Mouse (Mus musculus): ENCODE data around the gene Eno3. TPM values are rescaled to one million over a fixed set of nuclear protein-coding genes. Genes with fewer than 3 reads are reported as not detected.
A peak's percentile ranks its signal among the peaks of the same experiment; 100 is the strongest.

The Eno3 gene
- total and polyA plus RNA-seq, 3 experiments: 5.7 to 25.3 (median 21.9) TPM

DNA sequence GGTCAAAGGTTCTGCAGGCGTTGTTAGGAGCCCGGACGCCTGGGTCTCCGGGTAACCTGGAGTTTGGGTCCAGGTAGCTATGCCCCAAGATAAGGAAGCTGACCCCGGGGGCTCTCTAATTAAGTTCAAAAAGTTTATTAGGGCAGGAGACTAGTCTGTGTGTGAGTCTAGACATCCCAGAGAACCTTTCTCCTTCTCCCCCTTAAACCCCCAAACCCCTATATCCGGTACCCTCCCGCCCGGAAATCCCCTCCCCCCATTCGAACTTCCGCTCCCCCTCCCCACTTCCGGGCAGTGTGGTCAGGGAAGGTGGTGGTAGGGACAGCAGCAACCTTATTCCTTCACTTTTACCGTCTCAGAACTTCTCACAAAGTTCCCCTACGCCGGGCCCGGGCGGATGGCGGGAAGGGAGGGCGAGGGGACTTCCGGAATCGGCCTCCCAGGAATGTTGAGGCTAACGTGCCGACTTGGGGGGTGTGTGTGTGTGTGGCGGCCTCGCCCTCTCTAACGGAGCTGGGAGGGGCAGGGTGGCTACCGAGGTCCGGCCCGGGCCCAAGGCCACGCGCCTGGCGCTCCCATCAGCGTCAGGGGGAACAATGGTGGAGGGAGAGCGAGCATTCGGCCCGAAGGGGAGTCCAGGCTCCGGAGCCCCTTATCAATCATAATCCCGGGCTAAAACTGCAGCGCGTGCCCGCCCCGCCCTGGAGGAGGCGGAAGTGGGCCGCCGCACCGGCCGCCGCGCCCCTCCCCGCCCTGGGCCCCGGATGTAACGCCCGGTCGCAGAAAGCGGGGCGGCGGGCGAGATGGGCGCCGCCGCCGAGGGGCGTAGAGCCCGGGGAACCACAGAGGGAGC is 3.4 kb upstream of the Eno3 start:
- H3K27me3 ChIP-seq (ENCODE audit: insufficient read depth, low read length): no peaks in the 10 kb centered on the region
- TF ChIP-seq POLR2AphosphoS5 (IDR thresholded peaks at IDR 0.05; ENCODE audit: insufficient replicate concordance, low read depth, low read length): no peak
- no peak for TF ChIP-seq GATA1 (IDR thresholded peaks at IDR 0.05; ENCODE audit: borderline replicate concordance, low read length)
- TF ChIP-seq GATA2 (IDR thresholded peaks at IDR 0.05; ENCODE audit: borderline replicate concordance, low read depth, low read length): no peak
- TF ChIP-seq CTCF (IDR thresholded peaks at IDR 0.05; ENCODE audit: low read depth, low read length): no peak
- TF ChIP-seq TAL1 (conservative IDR thresholded peaks at IDR 0.05; ENCODE audit: low read depth, low read length): no peak
- peak overlapping the region; percentile 100 for H3K4me3 ChIP-seq (ENCODE audit: low read depth, low read length)
- DNase-seq (ENCODE audit: low spot score) (peak; percentile 66), ATAC-seq (ENCODE audit: extremely low read depth, insufficient number of reproducible peaks, low FRiP score, poor library complexity, severe bottlenecking) (no peak)
- H3K9me3 ChIP-seq (replicated peaks): no peaks in the 10 kb centered on the region
- peaks cover 63% of the 10 kb centered on the region for H3K36me3 ChIP-seq (replicated peaks)
- H3K4me1 ChIP-seq (ENCODE audit: insufficient read depth, low read depth, low read length): peaks cover 79% of the 10 kb centered on the region

DNA sequence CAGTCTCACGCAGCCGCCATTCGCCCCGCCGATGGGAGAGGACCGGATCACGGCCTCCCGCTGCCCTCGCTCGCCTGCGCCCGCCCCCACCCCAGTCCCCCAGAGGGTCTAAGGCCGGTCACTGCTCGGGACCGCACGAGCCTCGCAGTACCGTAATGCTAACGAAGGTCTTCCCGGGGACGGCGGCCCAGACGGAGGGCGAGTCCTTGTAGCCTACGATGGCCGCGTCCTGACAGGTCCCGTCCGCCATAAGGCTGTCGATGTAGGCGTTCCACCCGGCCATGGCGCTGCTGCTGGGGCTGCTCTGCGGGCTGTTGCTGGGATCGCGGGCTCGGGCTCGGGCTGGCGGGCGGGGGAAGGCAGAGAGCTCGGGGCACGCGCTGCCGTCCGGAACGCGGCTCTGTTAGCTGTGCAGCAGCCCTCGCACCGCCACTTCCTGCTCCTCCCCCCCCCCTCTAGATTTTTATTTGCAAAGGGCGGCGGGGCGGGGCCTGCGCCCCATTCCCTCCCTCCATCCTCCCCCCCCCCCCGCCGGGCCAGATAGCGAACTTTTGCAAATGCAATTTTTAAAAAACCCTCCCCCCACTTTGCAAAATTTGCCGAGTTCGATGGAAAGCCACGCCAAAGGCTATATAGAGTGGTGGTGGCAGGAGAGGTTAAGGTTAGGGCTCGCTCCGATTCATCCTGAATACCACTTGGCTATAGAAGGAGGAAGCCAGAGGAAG is 2.6 kb upstream of the Eno3 start, which contains the start of gene Pfn1:
Gene Pfn1, minus strand, starts transcription at position 447 of the 725 bp plus-strand sequence.
- Histone ChIP-seq H3K27me3 (ENCODE audit: insufficient read depth, low read length) (no peaks in the 10 kb centered on the region), H3K9me3 (replicated peaks) (no peaks in the 10 kb centered on the region), H3K4me3 (ENCODE audit: low read depth, low read length) (peak within 1 kb of the TSS; percentile 100), H3K4me1 (ENCODE audit: insufficient read depth, low read depth, low read length) (peaks cover 75% of the 10 kb centered on the region), H3K36me3 (replicated peaks) (peaks cover 63% of the 10 kb centered on the region)
- TF ChIP-seq TAL1 (conservative IDR thresholded peaks at IDR 0.05; ENCODE audit: low read depth, low read length) (no peak), GATA1 (IDR thresholded peaks at IDR 0.05; ENCODE audit: borderline replicate concordance, low read length) (no peak), CTCF (IDR thresholded peaks at IDR 0.05; ENCODE audit: low read depth, low read length) (no peak), GATA2 (IDR thresholded peaks at IDR 0.05; ENCODE audit: borderline replicate concordance, low read depth, low read length) (no peak), POLR2AphosphoS5 (IDR thresholded peaks at IDR 0.05; ENCODE audit: insufficient replicate concordance, low read depth, low read length) (no peak)
- 0 out of 2 replicates have a peak, but pooled peaks have one; percentile 2 for ATAC-seq (ENCODE audit: extremely low read depth, insufficient number of reproducible peaks, low FRiP score, poor library complexity, severe bottlenecking)
- peak; percentile 73 for DNase-seq (ENCODE audit: low spot score)

DNA sequence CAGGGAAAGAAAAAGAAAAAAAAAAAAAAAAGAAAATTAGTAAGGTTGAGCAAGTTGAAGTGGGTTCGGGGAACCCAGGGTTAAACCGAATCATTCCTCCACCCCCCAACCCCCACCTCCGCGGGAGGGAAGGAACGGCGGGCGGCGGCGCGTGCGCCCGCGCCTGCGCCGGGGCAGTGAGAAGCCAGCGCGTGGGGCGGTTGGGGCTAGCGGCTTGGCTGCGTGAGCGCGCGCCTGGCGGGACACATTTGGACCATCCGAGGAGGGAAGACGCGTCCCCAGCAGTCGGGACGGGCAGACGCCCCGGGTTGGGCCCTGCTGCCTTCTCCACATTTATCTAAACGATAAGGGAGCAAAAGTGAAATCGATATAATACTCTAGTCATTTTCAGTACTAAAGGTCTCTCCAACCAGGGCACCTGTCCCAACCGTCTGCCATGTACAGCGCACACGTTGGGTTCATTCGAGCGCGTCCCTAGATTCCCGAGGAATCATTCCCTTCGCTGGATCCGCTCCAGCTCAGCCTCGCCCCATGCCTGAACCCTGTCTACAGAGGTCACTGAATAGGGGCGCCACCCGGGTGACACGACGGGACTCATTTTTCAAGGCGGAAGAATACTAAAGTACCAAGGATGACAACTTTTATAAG is 2.0 kb upstream of the Eno3 start:
- DNase-seq (ENCODE audit: low spot score) (peak; percentile 83), ATAC-seq (ENCODE audit: extremely low read depth, insufficient number of reproducible peaks, low FRiP score, poor library complexity, severe bottlenecking) (no peak)
- Histone ChIP-seq H3K27me3 (ENCODE audit: insufficient read depth, low read length) (no peaks in the 10 kb centered on the region), H3K4me1 (ENCODE audit: insufficient read depth, low read depth, low read length) (peaks cover 69% of the 10 kb centered on the region), H3K9me3 (replicated peaks) (no peaks in the 10 kb centered on the region), H3K36me3 (replicated peaks) (peaks cover 62% of the 10 kb centered on the region), H3K4me3 (ENCODE audit: low read depth, low read length) (peak overlapping the region; percentile 100)
- no peak for TF ChIP-seq TAL1 (conservative IDR thresholded peaks at IDR 0.05; ENCODE audit: low read depth, low read length)
- TF ChIP-seq CTCF (IDR thresholded peaks at IDR 0.05; ENCODE audit: low read depth, low read length): no peak
- TF ChIP-seq GATA2 (IDR thresholded peaks at IDR 0.05; ENCODE audit: borderline replicate concordance, low read depth, low read length): no peak
- no peak for TF ChIP-seq POLR2AphosphoS5 (IDR thresholded peaks at IDR 0.05; ENCODE audit: insufficient replicate concordance, low read depth, low read length)
- TF ChIP-seq GATA1 (IDR thresholded peaks at IDR 0.05; ENCODE audit: borderline replicate concordance, low read length): no peak

DNA sequence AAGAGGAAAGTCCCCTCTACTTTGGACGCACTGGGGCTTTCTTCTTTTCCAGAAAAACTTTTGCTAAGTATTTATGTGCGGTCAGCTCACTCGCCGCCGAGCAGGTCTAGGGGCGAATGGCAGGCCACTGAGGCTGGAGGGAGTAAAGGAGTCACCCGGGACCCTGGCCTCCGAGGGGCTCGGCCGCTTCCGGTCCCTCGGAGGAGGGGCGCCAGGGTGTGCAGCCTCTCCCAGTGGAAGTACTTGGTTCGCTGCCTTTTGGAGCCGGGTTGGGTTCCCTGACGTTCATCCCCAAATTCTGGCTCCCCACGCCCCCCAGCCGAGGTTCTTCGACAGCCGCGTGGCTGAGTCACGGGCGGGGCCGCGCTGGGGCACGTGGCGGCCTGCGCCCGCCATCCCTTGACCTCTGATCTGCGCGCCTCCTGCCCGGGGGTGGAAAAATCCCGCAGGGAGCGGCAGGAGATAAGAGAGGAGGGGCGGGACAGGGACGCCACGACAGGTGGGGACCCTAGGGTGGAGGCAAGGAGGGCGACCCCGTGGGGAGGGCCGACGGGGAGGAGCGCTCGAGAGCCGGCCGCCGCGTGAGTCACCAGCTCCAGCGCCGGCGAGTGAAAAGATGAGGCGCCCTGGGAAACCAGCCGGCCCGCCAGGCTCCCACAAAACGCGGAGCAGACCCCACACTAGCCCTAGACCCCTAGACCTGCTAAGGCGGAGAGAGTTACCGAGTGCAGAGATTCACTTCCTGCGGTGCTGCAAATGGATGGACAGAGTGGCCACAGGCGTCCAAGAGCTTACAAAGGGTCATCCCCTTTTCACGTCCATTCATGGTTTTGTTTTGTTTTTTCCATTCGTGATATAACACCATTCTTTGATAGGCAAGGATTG is 1.2 kb upstream of the Eno3 start:
- Histone ChIP-seq H3K9me3 (replicated peaks) (no peaks in the 10 kb centered on the region), H3K4me3 (ENCODE audit: low read depth, low read length) (peak overlapping the region; percentile 100), H3K27me3 (ENCODE audit: insufficient read depth, low read length) (no peaks in the 10 kb centered on the region), H3K4me1 (ENCODE audit: insufficient read depth, low read depth, low read length) (peaks cover 62% of the 10 kb centered on the region), H3K36me3 (replicated peaks) (peaks cover 60% of the 10 kb centered on the region)
- DNase-seq (ENCODE audit: low spot score): peak; percentile 65
- peak; percentile 47 for ATAC-seq (ENCODE audit: extremely low read depth, insufficient number of reproducible peaks, low FRiP score, poor library complexity, severe bottlenecking)
- TF ChIP-seq GATA1 (IDR thresholded peaks at IDR 0.05; ENCODE audit: borderline replicate concordance, low read length) (no peak), TAL1 (conservative IDR thresholded peaks at IDR 0.05; ENCODE audit: low read depth, low read length) (no peak), CTCF (IDR thresholded peaks at IDR 0.05; ENCODE audit: low read depth, low read length) (no peak), POLR2AphosphoS5 (IDR thresholded peaks at IDR 0.05; ENCODE audit: insufficient replicate concordance, low read depth, low read length) (no peak), GATA2 (IDR thresholded peaks at IDR 0.05; ENCODE audit: borderline replicate concordance, low read depth, low read length) (no peak)

DNA sequence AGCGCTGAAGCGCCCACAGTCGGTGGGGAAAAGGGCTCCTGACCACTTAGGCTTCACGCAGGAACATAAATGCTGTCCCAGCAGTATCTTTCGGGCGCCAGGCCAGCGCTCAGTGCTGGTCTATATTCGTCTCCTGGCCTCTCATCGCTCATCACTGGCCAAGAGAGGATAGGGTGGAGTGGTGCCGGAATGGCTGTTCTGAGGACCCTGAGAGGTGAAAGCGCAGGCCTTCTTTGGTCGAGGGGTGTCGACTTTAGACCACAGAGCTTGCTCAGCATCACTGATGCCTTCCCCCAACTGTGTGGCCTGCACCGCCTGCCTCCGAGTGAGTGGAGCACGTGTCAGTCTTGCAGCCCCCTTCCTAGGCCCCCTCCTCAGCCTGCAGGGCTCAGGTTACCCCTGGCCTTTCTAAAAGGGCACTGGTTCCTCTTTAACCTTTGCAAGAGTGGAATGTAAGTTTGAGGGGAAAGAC is 510 bp upstream of the Eno3 start:
- Histone ChIP-seq H3K4me1 (ENCODE audit: insufficient read depth, low read depth, low read length) (peaks cover 55% of the 10 kb centered on the region), H3K9me3 (replicated peaks) (no peaks in the 10 kb centered on the region), H3K27me3 (ENCODE audit: insufficient read depth, low read length) (no peaks in the 10 kb centered on the region), H3K4me3 (ENCODE audit: low read depth, low read length) (peak overlapping the region; percentile 100; the same call in 1 of the 2 replicates), H3K36me3 (replicated peaks) (peaks cover 60% of the 10 kb centered on the region)
- no peak for DNase-seq (ENCODE audit: low spot score)
- no peak for ATAC-seq (ENCODE audit: extremely low read depth, insufficient number of reproducible peaks, low FRiP score, poor library complexity, severe bottlenecking)
- no peak for TF ChIP-seq GATA2 (IDR thresholded peaks at IDR 0.05; ENCODE audit: borderline replicate concordance, low read depth, low read length)
- no peak for TF ChIP-seq TAL1 (conservative IDR thresholded peaks at IDR 0.05; ENCODE audit: low read depth, low read length)
- TF ChIP-seq CTCF (IDR thresholded peaks at IDR 0.05; ENCODE audit: low read depth, low read length): no peak
- no peak for TF ChIP-seq GATA1 (IDR thresholded peaks at IDR 0.05; ENCODE audit: borderline replicate concordance, low read length)
- TF ChIP-seq POLR2AphosphoS5 (IDR thresholded peaks at IDR 0.05; ENCODE audit: insufficient replicate concordance, low read depth, low read length): no peak

All from G1E (cell line).